Mouse (Mus musculus) small intestine, adult 2 months (tissue): Measurements from ENCODE around the gene Pdik1l.

Source experiments
- CTCF ChIP-seq: fragments of 200-500 bp; IDR thresholded peaks from 2 replicates; pipeline ENCODE4 v1.5.1; 2012; ENCODE audit warnings: low read depth, mild to moderate bottlenecking, control low read depth, inconsistent platforms, low read length, moderate library complexity, mixed read lengths; ENCODE audit not compliant: insufficient replicate concordance, insufficient read length; ENCODE audit errors: extremely low read depth
- POLR2A ChIP-seq: fragments of 200-500 bp; IDR thresholded peaks from 2 replicates; pipeline ENCODE4 v1.6.1; 2012; ENCODE audit warnings: low read depth, mild to moderate bottlenecking, control low read depth, inconsistent platforms, low read length, moderate library complexity

GRCm38 (mm10) chr4:134273417-134274345, 14.0 kb downstream of the Pdik1l start:
- TF ChIP-seq CTCF (no peak), POLR2A (no peak)
